Mouse (Mus musculus) liver, embryonic 11.5 days (tissue): Measurements from ENCODE around the gene Rai14. TPM values are rescaled to one million over a fixed set of nuclear protein-coding genes. Genes with fewer than 3 reads are reported as not detected.

Experiments
- ATAC-seq: fragments of 200-750 bp; cut with Nextera tagmentation; replicated peaks from 2 replicates; pipeline ENCODE4 v1.8.0; 2017; ENCODE audit warnings: moderate number of reproducible peaks, mild to moderate bottlenecking, moderate TSS enrichment, moderate library complexity; ENCODE audit not compliant: low FRiP score
- DNase-seq: peaks from one replicate; pipeline ENCODE4 v3.0.0-alpha.2; 2017; ENCODE audit warnings: low spot score
- H3K27ac ChIP-seq: fragments of 300-500 bp; sonication (generic); 2 replicates; pipeline ENCODE4 v1.5.1; 2014; ENCODE audit warnings: mild to moderate bottlenecking, low read depth, low read length, control low read depth
- H3K27me3 ChIP-seq: fragments of 300-500 bp; sonication (generic); replicated peaks from 2 replicates; pipeline ENCODE4 v1.6.1; 2014; ENCODE audit warnings: low read length, mixed read lengths; ENCODE audit not compliant: control insufficient read depth, insufficient read depth
- H3K36me3 ChIP-seq: fragments of 300-500 bp; sonication (generic); 2 replicates; pipeline ENCODE4 v1.6.1; 2014; ENCODE audit warnings: mild to moderate bottlenecking, low read length, moderate library complexity, mixed read lengths; ENCODE audit not compliant: control insufficient read depth, insufficient read depth
- H3K4me1 ChIP-seq: fragments of 300-500 bp; sonication (generic); replicated peaks from 2 replicates; pipeline ENCODE4 v1.6.1; 2014; ENCODE audit warnings: low read length, mixed read lengths; ENCODE audit not compliant: control insufficient read depth, insufficient read depth
- H3K4me2 ChIP-seq: fragments of 300-500 bp; sonication (generic); 2 replicates; pipeline ENCODE4 v1.6.1; 2014; ENCODE audit warnings: mild to moderate bottlenecking, control low read depth, moderate library complexity
- H3K4me3 ChIP-seq: fragments of 300-500 bp; sonication (generic); 2 replicates; pipeline ENCODE4 v1.5.1; 2014; ENCODE audit warnings: low read depth, low read length, control low read depth
- H3K9ac ChIP-seq: fragments of 300-500 bp; sonication (generic); 2 replicates; pipeline ENCODE4 v1.6.1; 2014; ENCODE audit warnings: low read depth, low read length, control low read depth
- H3K9me3 ChIP-seq: fragments of 300-500 bp; sonication (generic); 2 replicates; pipeline ENCODE4 v1.6.1; 2016; ENCODE audit warnings: low read length, inconsistent platforms, mixed read lengths; ENCODE audit not compliant: control insufficient read depth
- WGBS: fragments of 180-500 bp; shearing (Covaris S2); extraction: QIAGEN DNeasy Blood & Tissue Kit; methylation state at CpG from one replicate; pipeline ENCODE4 v1.1.7; 2014; 5-methylcytosine and 5-hydroxymethylcytosine counted together
- polyA plus RNA-seq: library from polyadenylated mRNA; unstranded; fragments of >200 nt; fragmentation: Nextera tagmentation; extraction: Ambion mirVana; gene quantifications from 2 replicates; pipeline ENCODE4 v1.2.1, GENCODE M21; 2014

Rai14 gene
- polyA plus RNA-seq, 1 experiment from 2014 or later = 19.6 TPM

GRCm38 (mm10) chr15:10747226-10747625 lies 32.8 kb upstream of the Rai14 start:
- ATAC-seq = no peak
- H3K36me3 ChIP-seq = no peaks in the 10 kb centered on the region
- no peak for DNase-seq
- no peaks in the 10 kb centered on the region for H3K27me3 ChIP-seq
- no peaks in the 10 kb centered on the region for H3K4me1 ChIP-seq
- no peak overlapping the region for H3K4me3 ChIP-seq
- no peak overlapping the region for H3K9ac ChIP-seq
- 47% methylated on average over 4 of the region's 4 CpGs for WGBS
- no peak overlapping the region for H3K4me2 ChIP-seq
- no peak overlapping the region for H3K27ac ChIP-seq
- H3K9me3 ChIP-seq = no peaks in the 10 kb centered on the region

GRCm38 (mm10) chr15:10746303-10747051 lies 32.1 kb upstream of the Rai14 start:
- no peaks in the 10 kb centered on the region for H3K9me3 ChIP-seq
- DNase-seq (no peak), ATAC-seq (no peak)
- no peak overlapping the region for H3K4me2 ChIP-seq
- H3K27me3 ChIP-seq = no peaks in the 10 kb centered on the region
- H3K4me3 ChIP-seq = no peak overlapping the region
- H3K27ac ChIP-seq = no peak overlapping the region
- WGBS = 74% methylated on average over 4 of the region's 4 CpGs
- H3K4me1 ChIP-seq = no peaks in the 10 kb centered on the region
- no peaks in the 10 kb centered on the region for H3K36me3 ChIP-seq
- no peak overlapping the region for H3K9ac ChIP-seq

GRCm38 (mm10) chr15:10742441-10742840 lies 28.0 kb upstream of the Rai14 start:
- H3K9ac ChIP-seq = no peak overlapping the region
- no peak overlapping the region for H3K27ac ChIP-seq
- ATAC-seq (no peak), DNase-seq (no peak)
- H3K4me1 ChIP-seq = no peaks in the 10 kb centered on the region
- WGBS = 62% methylated on average over 6 of the region's 6 CpGs
- H3K4me2 ChIP-seq = no peak overlapping the region
- H3K4me3 ChIP-seq = no peak overlapping the region
- no peaks in the 10 kb centered on the region for H3K9me3 ChIP-seq
- no peaks in the 10 kb centered on the region for H3K36me3 ChIP-seq
- no peaks in the 10 kb centered on the region for H3K27me3 ChIP-seq

- Histone ChIP-seq H3K4me1 (no peaks in the 10 kb centered on the region), H3K27me3 (no peaks in the 10 kb centered on the region), H3K9ac (no peak overlapping the region), H3K4me2 (no peak overlapping the region), H3K36me3 (no peaks in the 10 kb centered on the region), H3K9me3 (no peaks in the 10 kb centered on the region), H3K27ac (no peak overlapping the region), H3K4me3 (no peak overlapping the region)
- no peak for ATAC-seq
- 56% methylated on average over 1 of the region's 1 CpGs for WGBS
- no peak for DNase-seq
These were observed 24.9 kb upstream of the Rai14 start for GRCm38 (mm10) chr15:10739279-10739678.

GRCm38 (mm10) chr15:10738354-10739142 lies 24.1 kb upstream of the Rai14 start:
- H3K36me3 ChIP-seq = no peaks in the 10 kb centered on the region
- no peaks in the 10 kb centered on the region for H3K9me3 ChIP-seq
- no peak overlapping the region for H3K4me2 ChIP-seq
- H3K27me3 ChIP-seq = no peaks in the 10 kb centered on the region
- DNase-seq = no peak
- H3K27ac ChIP-seq = no peak overlapping the region
- no peak overlapping the region for H3K4me3 ChIP-seq
- no peak overlapping the region for H3K9ac ChIP-seq
- WGBS = 73% methylated on average over 6 of the region's 6 CpGs
- H3K4me1 ChIP-seq = no peaks in the 10 kb centered on the region
- no peak for ATAC-seq

GRCm38 (mm10) chr15:10735948-10736347 lies 21.5 kb upstream of the Rai14 start:
- no peak for ATAC-seq
- WGBS = 81% methylated on average over 4 of the region's 4 CpGs
- H3K4me2 ChIP-seq = no peak overlapping the region
- no peak overlapping the region for H3K4me3 ChIP-seq
- no peak overlapping the region for H3K27ac ChIP-seq
- no peaks in the 10 kb centered on the region for H3K9me3 ChIP-seq
- no peaks in the 10 kb centered on the region for H3K4me1 ChIP-seq
- no peak overlapping the region for H3K9ac ChIP-seq
- no peaks in the 10 kb centered on the region for H3K36me3 ChIP-seq
- H3K27me3 ChIP-seq = no peaks in the 10 kb centered on the region
- no peak for DNase-seq

GRCm38 (mm10) chr15:10735216-10735615 lies 20.8 kb upstream of the Rai14 start:
- H3K36me3 ChIP-seq = no peaks in the 10 kb centered on the region
- no peaks in the 10 kb centered on the region for H3K27me3 ChIP-seq
- ATAC-seq = no peak
- H3K4me3 ChIP-seq = no peak overlapping the region
- no peaks in the 10 kb centered on the region for H3K9me3 ChIP-seq
- 77% methylated on average over 8 of the region's 8 CpGs for WGBS
- H3K4me2 ChIP-seq = no peak overlapping the region
- DNase-seq = no peak
- H3K27ac ChIP-seq = no peak overlapping the region
- H3K4me1 ChIP-seq = no peaks in the 10 kb centered on the region
- no peak overlapping the region for H3K9ac ChIP-seq

GRCm38 (mm10) chr15:10731398-10731797 lies 17.0 kb upstream of the Rai14 start:
- Histone ChIP-seq H3K9ac (no peak overlapping the region), H3K4me3 (no peak overlapping the region), H3K27me3 (no peaks in the 10 kb centered on the region), H3K4me2 (no peak overlapping the region), H3K4me1 (no peaks in the 10 kb centered on the region), H3K27ac (no peak overlapping the region), H3K36me3 (no peaks in the 10 kb centered on the region), H3K9me3 (no peaks in the 10 kb centered on the region)
- no peak for DNase-seq
- ATAC-seq = no peak
- 78% methylated on average over 3 of the region's 3 CpGs for WGBS

GRCm38 (mm10) chr15:10726272-10726671 lies 11.8 kb upstream of the Rai14 start:
- H3K9me3 ChIP-seq = no peaks in the 10 kb centered on the region
- H3K27me3 ChIP-seq = no peaks in the 10 kb centered on the region
- ATAC-seq (no peak), DNase-seq (no peak)
- no peak overlapping the region for H3K4me3 ChIP-seq
- H3K9ac ChIP-seq = no peak overlapping the region
- WGBS = 76% methylated on average over 3 of the region's 3 CpGs
- peaks cover 4% of the 10 kb centered on the region; the same call in 1 of the 2 replicates for H3K4me1 ChIP-seq
- H3K27ac ChIP-seq = no peak overlapping the region
- H3K36me3 ChIP-seq = no peaks in the 10 kb centered on the region
- no peak overlapping the region for H3K4me2 ChIP-seq
